Mouse (Mus musculus) kidney, adult 2 months (tissue): ENCODE measurements at regions not wholly inside any gene's neighbourhood (a gene's known extent, or its start where the extent isn't known, plus 50 kb on each side); places are given as distances from the start of the nearest gene placed in this dataset.

Experiments used
- CTCF ChIP-seq: fragments of 200-500 bp; conservative IDR thresholded peaks from 2 replicates; pipeline ENCODE4 v1.5.1; 2011; ENCODE audit warnings: low read depth, mild to moderate bottlenecking, control low read depth, low read length, moderate library complexity, mixed read lengths; ENCODE audit not compliant: insufficient read depth, insufficient read length
- POLR2A ChIP-seq: fragments of 200-500 bp; IDR thresholded peaks from one replicate; pipeline ENCODE4 v1.6.1; 2011; ENCODE audit warnings: low read depth, low read length, control low read depth

- no peak for TF ChIP-seq CTCF
- no peak for TF ChIP-seq POLR2A
These were observed 184.3 kb upstream of the Tle3 start for GRCm38 (mm10) chr9:61187713-61188399.
